Mouse (Mus musculus): ENCODE measurements around the gene Wdr27.
"Not testable (repeated sequence)": the region's sequence is repeated elsewhere in the genome, so short reads cannot be mapped to it uniquely, and the experiment has no call there.

Gene Wdr27

GRCm38 (mm10) chr17:14943009-14943728 is at the start of gene Wdr27, which contains the start of gene 1600012H06Rik:
TSS of gene Wdr27 (minus strand) at chr17:14943158.
TSS of gene 1600012H06Rik (plus strand) at chr17:14943184.
- DNase-seq, result peak; percentile 99

GRCm38 (mm10) chr17:14992522-14993138 is 49.7 kb upstream of the Wdr27 start:
- not testable (repeated sequence) for DNase-seq

GRCm38 (mm10) chr17:14990116-14990702 is 47.3 kb upstream of the Wdr27 start:
- peak in 1 of 2 experiments; percentile 1 for DNase-seq

GRCm38 (mm10) chr17:14978362-14979038 is 35.5 kb upstream of the Wdr27 start, which contains the start of the genes 9030025P20Rik and Gm3417:
TSS of gene 9030025P20Rik (plus strand) at chr17:14978468.
TSS of gene Gm3417 (minus strand) at chr17:14978790.
- DNase-seq, result not testable (repeated sequence)

- DNase-seq, result peak in 1 of 2 experiments; percentile 1
Measured at GRCm38 (mm10) chr17:14977718-14978361, 34.9 kb upstream of the Wdr27 start.

- DNase-seq, result not testable (repeated sequence)
Measured at GRCm38 (mm10) chr17:14968373-14968913, 25.5 kb upstream of the Wdr27 start.

GRCm38 (mm10) chr17:14961557-14962154 is 18.7 kb upstream of the Wdr27 start:
- DNase-seq, result not testable (repeated sequence)

GRCm38 (mm10) chr17:14960951-14961556 is 18.1 kb upstream of the Wdr27 start, which contains the start of gene Phf10:
TSS of gene Phf10 (minus strand) at chr17:14961273.
- peak; percentile 46 to 48 for DNase-seq

GRCm38 (mm10) chr17:14960520-14960919 is 17.6 kb upstream of the Wdr27 start:
- peak; percentile 25 to 40 for DNase-seq

- DNase-seq, result peak; percentile 25 to 40
Measured at GRCm38 (mm10) chr17:14959979-14960378, 17.0 kb upstream of the Wdr27 start.

GRCm38 (mm10) chr17:14958686-14959327 is 15.8 kb upstream of the Wdr27 start:
- DNase-seq, result no peak

- DNase-seq, result no peak
Measured at GRCm38 (mm10) chr17:14953452-14953851, 10.5 kb upstream of the Wdr27 start.

- no peak for DNase-seq
Measured at GRCm38 (mm10) chr17:14949161-14949827, 6.3 kb upstream of the Wdr27 start.

GRCm38 (mm10) chr17:14944551-14944950 is 1.6 kb upstream of the Wdr27 start:
- no peak for DNase-seq

- DNase-seq, result no peak
Measured at GRCm38 (mm10) chr17:14943729-14944059, 736 bp upstream of the Wdr27 start.

GRCm38 (mm10) chr17:14942181-14942580 is 777 bp downstream of the Wdr27 start:
- peak; percentile 11 to 15 for DNase-seq

- DNase-seq, result no peak
Measured at GRCm38 (mm10) chr17:14935841-14936605, 6.9 kb downstream of the Wdr27 start.

GRCm38 (mm10) chr17:14935280-14935679 is 7.7 kb downstream of the Wdr27 start:
- DNase-seq, result not testable (repeated sequence)

- DNase-seq, result no peak
Measured at GRCm38 (mm10) chr17:14931469-14931868, 11.5 kb downstream of the Wdr27 start.
